Mouse (Mus musculus): Measurements from ENCODE around the gene Rcn3. TPM values are rescaled to one million over a fixed set of nuclear protein-coding genes. Genes with fewer than 3 reads are reported as not detected.

Gene Rcn3
- polyA plus RNA-seq, 1 experiment from 2014 or later: 22.7 TPM

- peaks cover 8% of the 10 kb centered on the region for H3K36me3 ChIP-seq (ENCODE audit: control insufficient read depth, insufficient read depth)
- no peaks in the 10 kb centered on the region for H3K9me3 ChIP-seq (replicated peaks; ENCODE audit: control insufficient read depth, low read length)
- no peak for ATAC-seq (ENCODE audit: low read depth)
- H3K4me3 ChIP-seq (ENCODE audit: low read depth, low read length): peak overlapping the region; percentile 78
- peak overlapping the region; percentile 3; the same call in 1 of the 2 replicates for H3K27ac ChIP-seq (ENCODE audit: low read length)
- peak overlapping the region; percentile 99 for H3K4me2 ChIP-seq (ENCODE audit: low read depth, low read length)
- H3K27me3 ChIP-seq (ENCODE audit: control insufficient read depth, insufficient read depth, low read depth, low read length): no peaks in the 10 kb centered on the region
- WGBS (ENCODE audit: insufficient replicate concordance): 16% methylated on average over 13 of the region's 13 CpGs
- H3K9ac ChIP-seq (ENCODE audit: low read depth, low read length): no peak overlapping the region
- peaks cover 35% of the 10 kb centered on the region for H3K4me1 ChIP-seq (ENCODE audit: control insufficient read depth, low read depth, low read length)
These were observed 40.4 kb downstream of the Rcn3 start for GRCm38 (mm10) chr7:45051601-45051974.

GRCm38 (mm10) chr7:45050945-45051600, 40.9 kb downstream of the Rcn3 start:
- Histone ChIP-seq H3K27ac (ENCODE audit: low read length) (peak overlapping the region; percentile 3; the same call in 1 of the 2 replicates), H3K9me3 (replicated peaks; ENCODE audit: control insufficient read depth, low read length) (no peaks in the 10 kb centered on the region), H3K36me3 (ENCODE audit: control insufficient read depth, insufficient read depth) (peaks cover 8% of the 10 kb centered on the region), H3K4me3 (ENCODE audit: low read depth, low read length) (peak overlapping the region; percentile 78), H3K27me3 (ENCODE audit: control insufficient read depth, insufficient read depth, low read depth, low read length) (no peaks in the 10 kb centered on the region), H3K4me2 (ENCODE audit: low read depth, low read length) (peak overlapping the region; percentile 99), H3K4me1 (ENCODE audit: control insufficient read depth, low read depth, low read length) (peaks cover 35% of the 10 kb centered on the region), H3K9ac (ENCODE audit: low read depth, low read length) (no peak overlapping the region)
- no peak for ATAC-seq (ENCODE audit: low read depth)
- 21% methylated on average over 16 of the region's 16 CpGs for WGBS (ENCODE audit: insufficient replicate concordance)

GRCm38 (mm10) chr7:45048923-45049657, 42.9 kb downstream of the Rcn3 start:
- Histone ChIP-seq H3K27ac (ENCODE audit: low read length) (no peak overlapping the region), H3K27me3 (ENCODE audit: control insufficient read depth, insufficient read depth, low read depth, low read length) (no peaks in the 10 kb centered on the region), H3K9me3 (replicated peaks; ENCODE audit: control insufficient read depth, low read length) (no peaks in the 10 kb centered on the region), H3K36me3 (ENCODE audit: control insufficient read depth, insufficient read depth) (peaks cover 14% of the 10 kb centered on the region), H3K4me1 (ENCODE audit: control insufficient read depth, low read depth, low read length) (peaks cover 30% of the 10 kb centered on the region), H3K9ac (ENCODE audit: low read depth, low read length) (no peak overlapping the region), H3K4me3 (ENCODE audit: low read depth, low read length) (no peak overlapping the region), H3K4me2 (ENCODE audit: low read depth, low read length) (no peak overlapping the region)
- WGBS (ENCODE audit: insufficient replicate concordance): 85% methylated on average over 23 of the region's 23 CpGs
- no peak for ATAC-seq (ENCODE audit: low read depth)

- H3K36me3 ChIP-seq (ENCODE audit: control insufficient read depth, insufficient read depth): peaks cover 14% of the 10 kb centered on the region
- 87% methylated on average over 38 of the region's 38 CpGs for WGBS (ENCODE audit: insufficient replicate concordance)
- H3K4me2 ChIP-seq (ENCODE audit: low read depth, low read length): no peak overlapping the region
- no peaks in the 10 kb centered on the region for H3K9me3 ChIP-seq (replicated peaks; ENCODE audit: control insufficient read depth, low read length)
- no peak for ATAC-seq (ENCODE audit: low read depth)
- peaks cover 22% of the 10 kb centered on the region for H3K4me1 ChIP-seq (ENCODE audit: control insufficient read depth, low read depth, low read length)
- H3K9ac ChIP-seq (ENCODE audit: low read depth, low read length): no peak overlapping the region
- no peak overlapping the region for H3K4me3 ChIP-seq (ENCODE audit: low read depth, low read length)
- H3K27ac ChIP-seq (ENCODE audit: low read length): no peak overlapping the region
- H3K27me3 ChIP-seq (ENCODE audit: control insufficient read depth, insufficient read depth, low read depth, low read length): no peaks in the 10 kb centered on the region
These were observed 43.8 kb downstream of the Rcn3 start for GRCm38 (mm10) chr7:45048001-45048890.

- no peak for ATAC-seq (ENCODE audit: low read depth)
- 93% methylated on average over 14 of the region's 14 CpGs for WGBS (ENCODE audit: insufficient replicate concordance)
- H3K27ac ChIP-seq (ENCODE audit: low read length): no peak overlapping the region
These were observed 44.5 kb downstream of the Rcn3 start for GRCm38 (mm10) chr7:45047491-45047890.

GRCm38 (mm10) chr7:45046853-45047350, 45.1 kb downstream of the Rcn3 start:
- H3K9me3 ChIP-seq (replicated peaks; ENCODE audit: control insufficient read depth, low read length): no peaks in the 10 kb centered on the region
- H3K27ac ChIP-seq (ENCODE audit: low read length): no peak overlapping the region
- 85% methylated on average over 26 of the region's 26 CpGs for WGBS (ENCODE audit: insufficient replicate concordance)
- no peak for ATAC-seq (ENCODE audit: low read depth)
- H3K4me2 ChIP-seq (ENCODE audit: low read depth, low read length): no peak overlapping the region
- H3K4me1 ChIP-seq (ENCODE audit: control insufficient read depth, low read depth, low read length): peaks cover 13% of the 10 kb centered on the region
- H3K27me3 ChIP-seq (ENCODE audit: control insufficient read depth, insufficient read depth, low read depth, low read length): no peaks in the 10 kb centered on the region
- peaks cover 18% of the 10 kb centered on the region for H3K36me3 ChIP-seq (ENCODE audit: control insufficient read depth, insufficient read depth)
- H3K9ac ChIP-seq (ENCODE audit: low read depth, low read length): no peak overlapping the region
- no peak overlapping the region for H3K4me3 ChIP-seq (ENCODE audit: low read depth, low read length)

More at GRCm38 (mm10) chr7:45047491-45047890, 44.5 kb downstream of the Rcn3 start:
- no peak overlapping the region for H3K4me2 ChIP-seq (ENCODE audit: low read depth, low read length)
- H3K4me1 ChIP-seq (ENCODE audit: control insufficient read depth, low read depth, low read length): peaks cover 19% of the 10 kb centered on the region
- no peaks in the 10 kb centered on the region for H3K27me3 ChIP-seq (ENCODE audit: control insufficient read depth, insufficient read depth, low read depth, low read length)
- no peak overlapping the region for H3K9ac ChIP-seq (ENCODE audit: low read depth, low read length)
- no peaks in the 10 kb centered on the region for H3K9me3 ChIP-seq (replicated peaks; ENCODE audit: control insufficient read depth, low read length)
- H3K4me3 ChIP-seq (ENCODE audit: low read depth, low read length): no peak overlapping the region
- H3K36me3 ChIP-seq (ENCODE audit: control insufficient read depth, insufficient read depth): peaks cover 18% of the 10 kb centered on the region

GRCm38 (mm10) chr7:45045741-45046140, 46.3 kb downstream of the Rcn3 start:
- Histone ChIP-seq H3K36me3 (ENCODE audit: control insufficient read depth, insufficient read depth) (peaks cover 24% of the 10 kb centered on the region), H3K4me3 (ENCODE audit: low read depth, low read length) (no peak overlapping the region)

GRCm38 (mm10) chr7:45043307-45043706, 48.7 kb downstream of the Rcn3 start:
- Histone ChIP-seq H3K9ac (ENCODE audit: low read depth, low read length) (no peak overlapping the region), H3K36me3 (ENCODE audit: control insufficient read depth, insufficient read depth) (peaks cover 32% of the 10 kb centered on the region), H3K4me1 (ENCODE audit: control insufficient read depth, low read depth, low read length) (no peaks in the 10 kb centered on the region), H3K4me2 (ENCODE audit: low read depth, low read length) (no peak overlapping the region), H3K4me3 (ENCODE audit: low read depth, low read length) (no peak overlapping the region), H3K27ac (ENCODE audit: low read length) (no peak overlapping the region), H3K27me3 (ENCODE audit: control insufficient read depth, insufficient read depth, low read depth, low read length) (no peaks in the 10 kb centered on the region), H3K9me3 (replicated peaks; ENCODE audit: control insufficient read depth, low read length) (no peaks in the 10 kb centered on the region)
- no peak for ATAC-seq (ENCODE audit: low read depth)
- 85% methylated on average over 13 of the region's 14 CpGs for WGBS (ENCODE audit: insufficient replicate concordance)

More at GRCm38 (mm10) chr7:45045741-45046140, 46.3 kb downstream of the Rcn3 start:
- WGBS (ENCODE audit: insufficient replicate concordance): 88% methylated on average over 22 of the region's 22 CpGs
- H3K9me3 ChIP-seq (replicated peaks; ENCODE audit: control insufficient read depth, low read length): no peaks in the 10 kb centered on the region
- no peak for ATAC-seq (ENCODE audit: low read depth)
- H3K4me2 ChIP-seq (ENCODE audit: low read depth, low read length): no peak overlapping the region
- no peak overlapping the region for H3K27ac ChIP-seq (ENCODE audit: low read length)
- H3K9ac ChIP-seq (ENCODE audit: low read depth, low read length): no peak overlapping the region
- H3K4me1 ChIP-seq (ENCODE audit: control insufficient read depth, low read depth, low read length): peaks cover 1% of the 10 kb centered on the region; the same call in 1 of the 2 replicates
- H3K27me3 ChIP-seq (ENCODE audit: control insufficient read depth, insufficient read depth, low read depth, low read length): no peaks in the 10 kb centered on the region

All from liver, embryonic 16.5 days (tissue).